Mouse (Mus musculus) midbrain, embryonic 12.5 days (tissue): ENCODE results near the gene Setd1a. TPM values are rescaled to one million over a fixed set of nuclear protein-coding genes. Genes with fewer than 3 reads are reported as not detected.
"Not testable (repeated sequence)": the region's sequence is repeated elsewhere in the genome, so short reads cannot be mapped to it uniquely, and the experiment has no call there.

Source experiments
- ATAC-seq: fragments of 200-750 bp; cut with Nextera tagmentation; 2 replicates; pipeline ENCODE4 v1.8.0; 2017; ENCODE audit warnings: low read depth, moderate TSS enrichment, moderate library complexity; ENCODE audit not compliant: low FRiP score
- H3K27ac ChIP-seq: fragments of 300-500 bp; sonication (generic); replicated peaks from 2 replicates; pipeline ENCODE4 v1.5.1; 2016; ENCODE audit warnings: mild to moderate bottlenecking
- H3K27me3 ChIP-seq: fragments of 300-500 bp; sonication (generic); 2 replicates; pipeline ENCODE4 v1.6.1; 2016; ENCODE audit warnings: mild to moderate bottlenecking
- H3K36me3 ChIP-seq: fragments of 300-500 bp; sonication (generic); 2 replicates; pipeline ENCODE4 v1.6.1; 2016
- H3K4me1 ChIP-seq: fragments of 300-500 bp; sonication (generic); 2 replicates; pipeline ENCODE4 v1.6.1; 2016
- H3K4me2 ChIP-seq: fragments of 300-500 bp; sonication (generic); replicated peaks from 2 replicates; pipeline ENCODE4 v1.6.1; 2016; ENCODE audit warnings: mild to moderate bottlenecking, moderate library complexity
- H3K4me3 ChIP-seq: fragments of 300-500 bp; sonication (generic); 2 replicates; pipeline ENCODE4 v1.5.1; 2016; ENCODE audit warnings: mild to moderate bottlenecking
- H3K9ac ChIP-seq: fragments of 300-500 bp; sonication (generic); replicated peaks from 2 replicates; pipeline ENCODE4 v1.6.1; 2016; ENCODE audit warnings: mild to moderate bottlenecking, moderate library complexity
- H3K9me3 ChIP-seq: fragments of 300-500 bp; sonication (generic); 2 replicates; pipeline ENCODE4 v1.6.1; 2016; ENCODE audit warnings: mild to moderate bottlenecking
- WGBS: fragments of 180-500 bp; shearing (Covaris S2); methylation state at CpG from one replicate; pipeline ENCODE4 v1.1.7; 2016; 5-methylcytosine and 5-hydroxymethylcytosine counted together
- polyA plus RNA-seq: library from polyadenylated mRNA; unstranded; fragments of >200 nt; fragmentation: Nextera tagmentation; extraction: Ambion mirVana; gene quantifications from 2 replicates; pipeline ENCODE4 v1.2.1, GENCODE M21; 2016

Gene Setd1a
- polyA plus RNA-seq, 1 experiment from 2014 or later: 22.9 TPM

DNA sequence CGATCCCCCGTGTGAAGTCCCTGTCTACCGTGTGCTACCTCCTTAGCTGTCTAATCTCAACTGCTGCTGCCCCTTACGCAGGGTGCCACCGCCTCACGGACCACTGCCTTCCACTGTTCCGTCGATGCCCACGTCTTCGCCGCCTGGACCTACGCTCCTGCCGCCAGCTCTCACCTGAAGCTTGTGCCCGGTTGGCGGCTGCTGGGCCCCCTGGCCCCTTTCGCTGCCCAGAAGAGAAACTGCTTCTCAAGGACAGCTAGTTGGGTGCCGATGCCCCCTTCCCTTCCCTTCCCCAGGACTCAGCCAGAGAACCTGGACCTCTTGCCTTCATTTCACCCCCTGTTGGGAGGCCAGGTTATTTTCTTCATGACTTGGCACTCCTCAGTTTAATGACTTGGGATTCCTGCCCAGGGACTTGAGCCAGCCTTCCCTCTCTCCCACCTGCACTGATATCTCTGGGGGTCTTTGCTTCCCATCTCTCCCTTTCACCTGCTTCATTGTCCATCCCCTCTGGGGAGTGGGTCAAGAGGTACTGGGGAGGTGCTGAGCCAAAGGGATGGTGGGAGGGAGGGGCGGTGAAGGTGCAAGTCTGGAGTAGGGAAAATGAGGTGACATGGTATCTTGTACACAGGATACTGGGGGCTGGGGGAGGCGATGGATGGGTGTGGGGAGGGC lies 8.7 kb upstream of the Setd1a start:
- H3K4me3 ChIP-seq: no peak overlapping the region
- WGBS: 94% methylated on average over 19 of the region's 19 CpGs
- H3K27me3 ChIP-seq: no peaks in the 10 kb centered on the region
- H3K27ac ChIP-seq: 0 out of 2 replicates have a peak overlapping the region, but pooled peaks have one; percentile 8
- H3K9ac ChIP-seq: 0 out of 2 replicates have a peak overlapping the region, but pooled peaks have one; percentile 31
- peaks cover 34% of the 10 kb centered on the region for H3K4me1 ChIP-seq
- no peaks in the 10 kb centered on the region for H3K9me3 ChIP-seq
- peaks cover 54% of the 10 kb centered on the region for H3K36me3 ChIP-seq
- no peak overlapping the region for H3K4me2 ChIP-seq
- no peak for ATAC-seq

DNA sequence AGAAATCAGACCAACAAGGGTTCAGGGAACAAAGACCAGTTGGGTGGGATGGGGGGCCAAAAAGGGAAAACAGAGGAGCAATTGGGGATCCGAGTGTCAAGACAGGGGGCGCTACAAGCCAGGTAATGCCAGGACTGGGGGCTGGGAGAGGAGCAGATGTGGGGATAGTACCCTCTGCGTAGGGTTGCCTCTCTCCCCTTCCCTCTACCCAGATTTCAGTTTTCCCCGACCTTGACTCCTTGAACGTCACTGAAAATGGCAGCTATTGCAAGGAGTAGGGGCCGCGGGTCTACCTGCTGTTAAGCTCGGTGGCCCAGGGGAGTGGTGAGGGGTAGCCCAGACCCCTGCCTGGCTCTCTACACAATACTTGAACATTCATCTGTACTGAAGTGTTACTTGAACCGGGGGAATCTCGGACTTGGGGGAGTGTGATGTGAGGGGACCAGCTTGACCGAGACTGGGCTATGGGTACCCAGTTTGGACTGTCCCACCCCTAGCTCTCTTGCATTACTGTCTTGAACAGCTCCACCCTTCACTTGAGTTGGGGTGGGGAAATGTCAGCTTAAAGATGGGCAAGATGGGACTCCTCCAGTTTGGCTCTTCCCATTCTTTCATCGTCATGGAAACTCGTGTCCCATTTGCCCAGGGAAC lies 8.0 kb upstream of the Setd1a start:
- Histone ChIP-seq H3K36me3 (peaks cover 49% of the 10 kb centered on the region), H3K4me1 (peaks cover 34% of the 10 kb centered on the region), H3K9me3 (no peaks in the 10 kb centered on the region), H3K9ac (0 out of 2 replicates have a peak overlapping the region, but pooled peaks have one; percentile 31), H3K27me3 (no peaks in the 10 kb centered on the region), H3K4me2 (peak overlapping the region; percentile 80), H3K27ac (peak overlapping the region; percentile 75), H3K4me3 (peak overlapping the region; percentile 17)
- 40% methylated on average over 13 of the region's 13 CpGs for WGBS
- ATAC-seq: no peak; the same call in 1 of the 2 replicates

DNA sequence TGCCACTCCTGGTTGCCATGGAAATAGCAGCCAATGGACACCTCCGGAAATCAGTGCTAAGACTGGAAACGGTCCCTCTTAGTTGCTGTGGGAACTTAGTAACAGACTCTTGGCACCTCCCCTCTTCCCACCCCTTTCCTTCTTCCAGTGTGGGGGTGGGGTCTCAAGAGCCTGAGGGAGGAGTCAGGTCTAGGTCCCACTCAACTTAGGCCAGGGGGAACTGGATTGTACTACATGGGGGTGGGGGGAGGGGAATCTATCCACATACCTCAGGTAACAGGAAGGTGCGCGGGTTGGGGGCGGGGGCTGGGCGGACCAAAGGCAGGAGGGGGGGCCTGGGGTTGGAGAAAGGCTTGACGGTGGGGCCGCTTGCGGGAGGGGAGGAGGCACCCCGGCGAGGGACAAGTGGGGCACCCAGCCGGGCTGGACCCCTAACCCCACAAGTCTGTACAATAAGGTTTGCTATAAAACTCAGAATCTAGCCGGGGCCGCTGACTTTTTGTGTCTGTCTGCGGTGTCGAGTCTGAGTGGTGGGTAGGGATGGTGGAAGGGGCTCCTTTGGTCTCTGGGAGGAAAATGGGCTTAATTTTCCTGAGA lies 7.4 kb upstream of the Setd1a start:
- Histone ChIP-seq H3K4me2 (peak overlapping the region; percentile 80), H3K9me3 (no peaks in the 10 kb centered on the region), H3K27ac (peak overlapping the region; percentile 75), H3K9ac (peak overlapping the region; percentile 67; the same call in 1 of the 2 replicates), H3K36me3 (peaks cover 44% of the 10 kb centered on the region), H3K27me3 (no peaks in the 10 kb centered on the region), H3K4me1 (peaks cover 36% of the 10 kb centered on the region), H3K4me3 (peak overlapping the region; percentile 48)
- 2% methylated on average over 16 of the region's 16 CpGs for WGBS
- ATAC-seq: peak; percentile 80

DNA sequence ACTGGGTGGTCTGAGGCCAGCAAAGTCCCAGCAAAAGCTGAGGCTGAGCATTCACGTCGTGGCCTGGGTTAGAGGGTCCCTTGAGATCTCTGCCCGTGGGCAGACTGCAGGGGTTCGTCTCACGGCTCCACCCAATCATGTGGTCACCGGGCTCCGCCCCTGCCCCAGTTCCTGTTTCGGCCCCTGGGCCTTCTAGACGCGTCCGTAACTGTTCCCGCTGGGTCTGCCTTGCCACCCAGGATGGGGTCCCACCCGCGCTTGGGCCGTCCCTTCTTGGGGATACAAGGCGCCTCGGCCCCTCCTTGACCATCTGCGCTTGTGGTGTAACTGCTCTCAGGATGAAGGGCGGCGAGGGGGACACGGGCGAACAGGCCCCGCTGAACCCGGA lies 6.8 kb upstream of the Setd1a start, which contains the start of gene Orai3:
Orai3 (plus strand) TSS at position 165 of the 388 bp plus-strand sequence.
- H3K9ac ChIP-seq: peak within 1 kb of the TSS; percentile 67
- peak; percentile 61 for ATAC-seq
- under 1% methylated on average over 24 of the region's 24 CpGs for WGBS
- H3K27ac ChIP-seq: peak within 1 kb of the TSS; percentile 75
- peak within 1 kb of the TSS; percentile 80 for H3K4me2 ChIP-seq
- no peaks in the 10 kb centered on the region for H3K27me3 ChIP-seq
- H3K36me3 ChIP-seq: peaks cover 39% of the 10 kb centered on the region
- H3K4me1 ChIP-seq: peaks cover 36% of the 10 kb centered on the region
- H3K4me3 ChIP-seq: peak within 1 kb of the TSS; percentile 48
- no peaks in the 10 kb centered on the region for H3K9me3 ChIP-seq

DNA sequence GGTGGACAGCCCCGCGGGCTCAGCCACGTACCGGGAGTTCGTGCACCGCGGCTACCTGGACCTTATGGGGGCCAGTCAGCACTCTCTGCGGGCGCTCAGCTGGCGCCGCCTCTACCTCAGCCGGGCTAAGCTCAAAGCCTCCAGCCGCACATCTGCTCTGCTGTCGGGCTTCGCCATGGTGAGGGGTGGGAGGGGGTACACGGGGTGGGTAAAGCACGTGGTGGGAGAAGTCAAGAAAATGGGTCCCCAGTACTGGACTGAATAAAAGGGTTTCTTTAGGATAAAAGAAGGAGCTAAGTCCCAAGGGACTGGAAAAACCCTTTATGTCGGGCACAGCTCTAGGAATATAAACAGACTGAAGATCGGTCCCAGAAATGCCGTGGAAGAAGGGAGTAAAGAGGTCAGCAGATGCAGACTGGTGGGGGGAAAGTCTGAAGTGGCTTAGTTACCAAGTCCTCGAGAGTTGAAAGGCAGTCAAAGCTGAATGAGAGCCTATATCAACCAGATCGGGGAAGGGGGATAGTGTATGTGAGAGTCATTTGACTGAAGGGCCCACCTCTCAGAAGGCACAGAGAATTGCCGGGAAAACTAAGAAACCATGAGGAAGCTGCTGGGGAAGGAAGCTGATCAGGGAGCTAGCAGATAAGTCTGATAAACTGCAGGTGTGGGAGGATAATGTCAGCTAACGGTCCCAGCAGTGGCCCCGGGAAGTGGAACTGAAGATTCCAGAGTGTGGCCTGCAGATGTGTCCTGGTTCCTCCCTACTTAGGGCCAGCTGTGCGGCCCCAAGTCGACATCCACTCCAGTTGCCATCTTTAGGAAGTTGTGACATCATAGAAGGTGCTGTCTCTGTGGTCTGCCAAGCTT lies 6.2 kb upstream of the Setd1a start:
- H3K27ac ChIP-seq: peak overlapping the region; percentile 69
- ATAC-seq: peak; percentile 21
- H3K9me3 ChIP-seq: no peaks in the 10 kb centered on the region
- no peaks in the 10 kb centered on the region for H3K27me3 ChIP-seq
- H3K4me2 ChIP-seq: peak overlapping the region; percentile 80
- peaks cover 33% of the 10 kb centered on the region for H3K36me3 ChIP-seq
- H3K4me3 ChIP-seq: peak overlapping the region; percentile 48
- 4% methylated on average over 27 of the region's 27 CpGs for WGBS
- peaks cover 36% of the 10 kb centered on the region for H3K4me1 ChIP-seq
- H3K9ac ChIP-seq: peak overlapping the region; percentile 67

DNA sequence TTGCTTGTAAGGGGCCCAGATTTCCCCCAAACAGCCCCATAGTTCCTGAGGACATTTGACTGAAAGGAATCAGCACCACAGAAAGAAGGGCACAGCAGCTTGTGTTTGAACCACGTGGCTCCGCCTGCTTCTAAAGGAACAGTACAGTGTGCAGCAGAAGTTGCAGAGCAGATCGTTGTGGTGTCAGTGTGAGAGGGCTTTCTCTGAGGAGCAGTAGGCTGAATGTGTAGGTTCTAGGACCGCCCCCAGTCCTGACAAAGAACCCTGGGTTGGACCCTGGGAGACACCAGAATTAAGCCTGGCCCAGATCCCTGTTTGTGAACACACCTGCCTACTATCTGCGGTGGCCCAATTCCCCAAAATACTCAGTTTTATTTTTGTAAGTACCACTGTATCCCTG lies 5.2 kb upstream of the Setd1a start:
- peaks cover 36% of the 10 kb centered on the region for H3K4me1 ChIP-seq
- no peaks in the 10 kb centered on the region for H3K9me3 ChIP-seq
- no peaks in the 10 kb centered on the region for H3K27me3 ChIP-seq
- H3K4me3 ChIP-seq: no peak overlapping the region
- H3K9ac ChIP-seq: no peak overlapping the region
- no peak overlapping the region for H3K27ac ChIP-seq
- no peak overlapping the region for H3K4me2 ChIP-seq
- peaks cover 23% of the 10 kb centered on the region for H3K36me3 ChIP-seq
- 82% methylated on average over 5 of the region's 5 CpGs for WGBS
- ATAC-seq: no peak

DNA sequence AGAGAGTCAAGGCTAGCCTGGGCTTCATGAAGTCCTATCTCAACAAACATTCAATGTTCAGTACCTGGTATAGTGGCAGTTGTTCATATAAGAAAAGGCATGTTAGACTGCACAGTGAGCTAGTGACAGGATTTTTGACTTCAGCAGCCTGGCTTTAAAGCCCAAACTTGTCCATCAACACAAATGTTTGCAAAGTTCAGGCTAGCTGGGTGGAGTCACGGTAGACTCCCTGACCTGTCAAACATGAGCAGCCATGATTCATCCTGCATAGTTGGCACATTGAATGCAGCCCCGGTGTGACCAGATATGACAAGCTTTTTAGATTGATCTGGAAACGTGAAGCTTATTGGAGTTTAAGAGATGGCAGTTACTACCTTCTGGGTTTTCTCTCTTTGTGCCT lies 4.4 kb upstream of the Setd1a start:
- peaks cover 36% of the 10 kb centered on the region for H3K4me1 ChIP-seq
- 90% methylated on average over 3 of the region's 3 CpGs for WGBS
- no peak overlapping the region for H3K4me2 ChIP-seq
- H3K9me3 ChIP-seq: no peaks in the 10 kb centered on the region
- H3K36me3 ChIP-seq: peaks cover 14% of the 10 kb centered on the region
- H3K4me3 ChIP-seq: no peak overlapping the region
- H3K27me3 ChIP-seq: no peaks in the 10 kb centered on the region
- H3K27ac ChIP-seq: no peak overlapping the region
- no peak overlapping the region for H3K9ac ChIP-seq
- ATAC-seq: no peak

DNA sequence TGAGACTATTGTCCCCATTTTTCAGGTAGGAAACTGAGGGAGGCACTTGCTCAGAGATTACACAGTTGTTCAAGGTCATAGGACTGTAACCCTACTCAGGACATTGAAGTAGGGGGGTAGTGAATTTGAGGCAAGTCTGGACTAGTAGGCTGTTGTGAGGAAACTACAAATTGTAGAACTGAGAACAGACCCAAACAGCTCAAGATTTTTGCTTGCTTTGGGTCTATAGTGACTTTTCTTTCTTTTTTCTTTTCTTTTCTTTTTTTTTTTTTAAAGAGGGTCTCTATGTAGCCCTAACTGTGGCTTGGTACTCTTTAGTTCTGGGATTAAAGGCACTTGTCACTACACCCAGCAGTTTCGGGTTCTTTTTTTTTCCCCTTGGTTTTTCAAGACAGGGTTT lies 3.9 kb upstream of the Setd1a start:
- 84% methylated on average over 1 of the region's 1 CpGs for whole genome bisulfite sequencing
- H3K4me3 ChIP-seq: no peak overlapping the region
- ATAC-seq: no peak

DNA sequence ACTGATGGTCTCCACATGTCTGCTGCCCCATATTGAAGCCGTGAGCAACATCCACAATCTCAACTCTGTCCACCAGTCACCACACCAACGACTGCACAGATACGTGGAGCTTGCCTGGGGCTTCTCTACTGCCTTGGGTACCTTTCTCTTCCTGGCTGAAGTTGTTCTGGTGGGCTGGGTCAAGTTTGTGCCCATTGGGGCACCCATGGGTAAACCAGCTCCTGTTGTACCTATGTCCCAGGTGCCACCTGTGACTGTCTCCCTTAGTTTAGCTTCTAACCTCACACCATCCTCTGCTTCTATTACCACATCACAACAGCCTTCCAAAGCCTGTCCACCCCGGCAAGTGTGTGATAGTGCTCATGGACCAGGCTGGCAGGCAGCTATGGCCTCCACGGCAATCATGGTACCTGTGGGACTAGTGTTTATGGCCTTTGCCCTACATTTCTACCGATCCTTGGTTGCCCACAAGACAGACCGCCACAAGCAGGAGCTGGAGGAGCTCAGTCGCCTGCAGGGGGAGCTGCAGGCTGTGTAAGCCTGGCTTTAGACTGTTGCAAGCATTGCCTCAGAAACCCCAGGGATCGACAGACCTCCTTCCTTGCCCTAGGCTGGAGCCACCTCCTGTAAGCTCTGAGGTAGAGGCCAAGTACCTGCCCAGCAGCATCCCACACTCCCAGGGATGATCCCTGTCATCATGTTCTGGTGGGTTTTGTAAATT lies 2.6 kb upstream of the Setd1a start:
- Histone ChIP-seq H3K27me3 (no peaks in the 10 kb centered on the region), H3K4me1 (peaks cover 39% of the 10 kb centered on the region), H3K4me3 (no peak overlapping the region), H3K9ac (no peak overlapping the region), H3K4me2 (no peak overlapping the region), H3K27ac (no peak overlapping the region), H3K9me3 (no peaks in the 10 kb centered on the region), H3K36me3 (peaks cover 5% of the 10 kb centered on the region; the same call in 1 of the 2 replicates)
- ATAC-seq: no peak
- 46% methylated on average over 9 of the region's 9 CpGs for WGBS

More for the DNA sequence above, 3.9 kb upstream of the Setd1a start:
- Histone ChIP-seq H3K9ac (no peak overlapping the region), H3K4me2 (no peak overlapping the region), H3K9me3 (no peaks in the 10 kb centered on the region), H3K4me1 (peaks cover 36% of the 10 kb centered on the region), H3K36me3 (peaks cover 10% of the 10 kb centered on the region), H3K27me3 (no peaks in the 10 kb centered on the region), H3K27ac (no peak overlapping the region)

DNA sequence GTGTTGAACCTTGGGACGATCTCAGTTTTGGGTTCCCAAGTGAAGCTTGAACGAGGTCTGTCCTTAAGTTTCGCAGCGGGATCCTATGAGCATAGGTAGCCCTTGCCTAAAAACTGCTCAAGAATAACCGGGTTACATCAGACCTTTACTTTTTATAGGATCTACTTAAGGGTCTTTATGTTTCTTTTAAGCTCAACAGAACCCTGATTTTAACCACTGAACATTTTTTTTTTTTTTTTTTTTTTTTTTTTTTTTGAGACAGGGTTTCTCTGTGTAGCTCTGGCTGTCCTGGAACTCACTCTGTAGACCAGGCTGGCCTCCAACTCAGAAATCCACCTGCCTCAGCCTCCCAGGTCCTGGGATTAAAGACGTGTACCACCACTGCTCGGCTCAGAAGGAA lies 633 bp upstream of the Setd1a start:
- peak overlapping the region; percentile 99 for H3K4me3 ChIP-seq
- 76% methylated on average over 7 of the region's 7 CpGs for WGBS
- H3K27ac ChIP-seq: peak overlapping the region; percentile 97
- H3K4me2 ChIP-seq: peak overlapping the region; percentile 80
- peaks cover 25% of the 10 kb centered on the region for H3K36me3 ChIP-seq
- H3K9me3 ChIP-seq, ATAC-seq, H3K27me3 ChIP-seq: not testable (repeated sequence)
- H3K9ac ChIP-seq: peak overlapping the region; percentile 95
- peaks cover 19% of the 10 kb centered on the region for H3K4me1 ChIP-seq

DNA sequence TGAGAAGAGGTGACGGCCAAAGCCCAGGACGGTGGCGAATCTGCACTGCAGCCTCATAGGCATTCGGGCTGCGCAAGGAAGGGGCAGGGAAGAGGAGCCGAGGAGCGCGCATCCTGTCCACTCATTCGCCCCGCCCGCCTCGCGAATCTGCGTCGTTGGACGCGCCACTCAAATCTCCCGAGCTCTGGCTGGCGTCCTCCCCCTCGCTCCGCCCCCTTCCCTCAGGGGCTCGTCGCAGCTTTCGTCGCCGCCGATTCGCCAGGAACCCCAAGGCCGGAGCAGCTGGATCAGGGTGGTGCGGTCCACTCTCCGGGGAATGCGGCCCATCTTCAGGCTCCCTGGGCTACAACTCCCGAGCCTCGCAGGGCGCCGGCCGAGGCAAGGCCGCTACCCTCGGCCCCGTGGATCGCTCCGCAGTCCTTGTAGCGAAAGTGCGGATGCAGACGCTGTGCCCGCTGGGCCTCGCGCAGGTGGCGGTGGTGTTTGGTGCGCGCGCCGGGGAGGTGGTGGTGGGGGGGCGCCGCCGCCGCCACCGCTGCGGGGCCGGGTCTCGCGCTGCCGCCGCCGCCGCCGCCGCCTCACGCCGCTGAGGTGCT lies 506 bp downstream of the Setd1a start:
- Histone ChIP-seq H3K9me3 (no peaks in the 10 kb centered on the region), H3K4me1 (peaks cover 14% of the 10 kb centered on the region), H3K4me3 (peak overlapping the region; percentile 99), H3K9ac (peak overlapping the region; percentile 95), H3K27me3 (no peaks in the 10 kb centered on the region), H3K27ac (peak overlapping the region; percentile 97), H3K4me2 (peak overlapping the region; percentile 80), H3K36me3 (peaks cover 36% of the 10 kb centered on the region)
- peak; percentile 93 for ATAC-seq
- 2% methylated on average over 53 of the region's 70 CpGs for WGBS
